Mouse (Mus musculus): Measurements from ENCODE around the gene 4932415D10Rik.

4932415D10Rik gene

GRCm38 (mm10) chr10:82316482-82316881, at the start of gene 4932415D10Rik:
TSS of gene 4932415D10Rik (minus strand) at chr10:82316582.
- DNase-seq (ENCODE audit: low spot score), result no peak

GRCm38 (mm10) chr10:82361911-82362310, 45.5 kb upstream of the 4932415D10Rik start:
- no peak for DNase-seq (ENCODE audit: low spot score)

GRCm38 (mm10) chr10:82355401-82355800, 39.0 kb upstream of the 4932415D10Rik start:
- no peak for DNase-seq (ENCODE audit: low spot score)

- peak; percentile 79 for DNase-seq (ENCODE audit: low spot score)
Measured at GRCm38 (mm10) chr10:82354083-82355010, 38.0 kb upstream of the 4932415D10Rik start, which contains the start of gene Gm4924. TSS of gene Gm4924 (plus strand) at chr10:82354255.

GRCm38 (mm10) chr10:82329826-82330225, 13.4 kb upstream of the 4932415D10Rik start:
- DNase-seq (ENCODE audit: low spot score), result no peak

- DNase-seq (ENCODE audit: low spot score), result no peak
Measured at GRCm38 (mm10) chr10:82320134-82320533, 3.8 kb upstream of the 4932415D10Rik start.

- no peak for DNase-seq (ENCODE audit: low spot score)
Measured at GRCm38 (mm10) chr10:82296440-82296839, 19.9 kb downstream of the 4932415D10Rik start.

- DNase-seq (ENCODE audit: low spot score), result no peak
Measured at GRCm38 (mm10) chr10:82257331-82257730, 59.1 kb downstream of the 4932415D10Rik start.

GRCm38 (mm10) chr10:82245021-82245420, 71.4 kb downstream of the 4932415D10Rik start:
- no peak for DNase-seq (ENCODE audit: low spot score)

- DNase-seq (ENCODE audit: low spot score), result no peak
Measured at GRCm38 (mm10) chr10:82241401-82241788, 75.0 kb downstream of the 4932415D10Rik start.

- DNase-seq (ENCODE audit: low spot score), result peak; percentile 80
Measured at GRCm38 (mm10) chr10:82240742-82241400, 75.5 kb downstream of the 4932415D10Rik start, which contains the start of gene Zfp938. TSS of gene Zfp938 (minus strand) at chr10:82241280.

All from urinary bladder, postnatal 14 days (tissue).